Mouse (Mus musculus): ENCODE data around the gene Tspan32. TPM values are rescaled to one million over a fixed set of nuclear protein-coding genes. Genes with fewer than 3 reads are reported as not detected.
A peak's percentile ranks its signal among the peaks of the same experiment; 100 is the strongest.

Tspan32 gene
- polyA plus RNA-seq, 1 experiment from 2014 or later: 0.28 TPM

GRCm38 (mm10) chr7:143057023-143057422, 52.2 kb downstream of the Tspan32 start:
- H3K4me3 ChIP-seq (ENCODE audit: low read length): no peak overlapping the region
- H3K27me3 ChIP-seq (replicated peaks; ENCODE audit: control insufficient read depth, insufficient read depth, low read length): no peaks in the 10 kb centered on the region
- no peaks in the 10 kb centered on the region for H3K9me3 ChIP-seq (ENCODE audit: control insufficient read depth, low read length)
- no peak overlapping the region for H3K9ac ChIP-seq (ENCODE audit: low read depth, low read length)
- no peak overlapping the region for H3K27ac ChIP-seq (ENCODE audit: low read depth, low read length)
- no peak for ATAC-seq
- 88% methylated on average over 5 of the region's 5 CpGs for WGBS
- H3K4me2 ChIP-seq (ENCODE audit: low read length): no peak overlapping the region
- H3K36me3 ChIP-seq (ENCODE audit: control insufficient read depth, insufficient read depth, low read length): peaks cover 4% of the 10 kb centered on the region; the same call in 1 of the 2 replicates
- H3K4me1 ChIP-seq (ENCODE audit: control insufficient read depth, insufficient read depth, low read depth, low read length): peaks cover 49% of the 10 kb centered on the region

- H3K4me1 ChIP-seq (ENCODE audit: control insufficient read depth, insufficient read depth, low read depth, low read length): peaks cover 45% of the 10 kb centered on the region
- H3K9ac ChIP-seq (ENCODE audit: low read depth, low read length): no peak overlapping the region
- ATAC-seq: no peak
- 86% methylated on average over 9 of the region's 9 CpGs for WGBS
- H3K9me3 ChIP-seq (ENCODE audit: control insufficient read depth, low read length): no peaks in the 10 kb centered on the region
- no peaks in the 10 kb centered on the region for H3K27me3 ChIP-seq (replicated peaks; ENCODE audit: control insufficient read depth, insufficient read depth, low read length)
- H3K36me3 ChIP-seq (ENCODE audit: control insufficient read depth, insufficient read depth, low read length): peaks cover 7% of the 10 kb centered on the region; the same call in 1 of the 2 replicates
- H3K4me2 ChIP-seq (ENCODE audit: low read length): no peak overlapping the region
- no peak overlapping the region for H3K4me3 ChIP-seq (ENCODE audit: low read length)
- H3K27ac ChIP-seq (ENCODE audit: low read depth, low read length): 0 out of 2 replicates have a peak overlapping the region, but pooled peaks have one; percentile 55
These were observed 52.9 kb downstream of the Tspan32 start for GRCm38 (mm10) chr7:143057667-143058220.

- H3K27me3 ChIP-seq (replicated peaks; ENCODE audit: control insufficient read depth, insufficient read depth, low read length): no peaks in the 10 kb centered on the region
- H3K4me1 ChIP-seq (ENCODE audit: control insufficient read depth, insufficient read depth, low read depth, low read length): peaks cover 45% of the 10 kb centered on the region
- no peak overlapping the region for H3K4me2 ChIP-seq (ENCODE audit: low read length)
- ATAC-seq: no peak
- no peaks in the 10 kb centered on the region for H3K9me3 ChIP-seq (ENCODE audit: control insufficient read depth, low read length)
- H3K36me3 ChIP-seq (ENCODE audit: control insufficient read depth, insufficient read depth, low read length): peaks cover 11% of the 10 kb centered on the region
- 78% methylated on average over 5 of the region's 5 CpGs for WGBS
- peak overlapping the region; percentile 55 for H3K27ac ChIP-seq (ENCODE audit: low read depth, low read length)
- H3K4me3 ChIP-seq (ENCODE audit: low read length): no peak overlapping the region
- no peak overlapping the region for H3K9ac ChIP-seq (ENCODE audit: low read depth, low read length)
These were observed 53.4 kb downstream of the Tspan32 start for GRCm38 (mm10) chr7:143058221-143058697.

GRCm38 (mm10) chr7:143059202-143059870, 54.5 kb downstream of the Tspan32 start:
- H3K4me2 ChIP-seq (ENCODE audit: low read length): no peak overlapping the region
- peak overlapping the region; percentile 55; the same call in 1 of the 2 replicates for H3K27ac ChIP-seq (ENCODE audit: low read depth, low read length)
- H3K9me3 ChIP-seq (ENCODE audit: control insufficient read depth, low read length): no peaks in the 10 kb centered on the region
- H3K4me3 ChIP-seq (ENCODE audit: low read length): no peak overlapping the region
- no peak overlapping the region for H3K9ac ChIP-seq (ENCODE audit: low read depth, low read length)
- no peaks in the 10 kb centered on the region for H3K27me3 ChIP-seq (replicated peaks; ENCODE audit: control insufficient read depth, insufficient read depth, low read length)
- H3K36me3 ChIP-seq (ENCODE audit: control insufficient read depth, insufficient read depth, low read length): peaks cover 18% of the 10 kb centered on the region
- 73% methylated on average over 5 of the region's 5 CpGs for WGBS
- peaks cover 39% of the 10 kb centered on the region for H3K4me1 ChIP-seq (ENCODE audit: control insufficient read depth, insufficient read depth, low read depth, low read length)
- ATAC-seq: no peak

- no peaks in the 10 kb centered on the region for H3K27me3 ChIP-seq (replicated peaks; ENCODE audit: control insufficient read depth, insufficient read depth, low read length)
- no peak overlapping the region for H3K4me2 ChIP-seq (ENCODE audit: low read length)
- no peaks in the 10 kb centered on the region for H3K9me3 ChIP-seq (ENCODE audit: control insufficient read depth, low read length)
- 73% methylated on average over 2 of the region's 2 CpGs for WGBS
- no peak overlapping the region for H3K9ac ChIP-seq (ENCODE audit: low read depth, low read length)
- no peak for ATAC-seq
- no peak overlapping the region for H3K27ac ChIP-seq (ENCODE audit: low read depth, low read length)
- H3K36me3 ChIP-seq (ENCODE audit: control insufficient read depth, insufficient read depth, low read length): peaks cover 48% of the 10 kb centered on the region
- H3K4me1 ChIP-seq (ENCODE audit: control insufficient read depth, insufficient read depth, low read depth, low read length): peaks cover 17% of the 10 kb centered on the region
- no peak overlapping the region for H3K4me3 ChIP-seq (ENCODE audit: low read length)
These were observed 57.9 kb downstream of the Tspan32 start for GRCm38 (mm10) chr7:143062704-143063103.

- H3K9ac ChIP-seq (ENCODE audit: low read depth, low read length): no peak overlapping the region
- H3K4me1 ChIP-seq (ENCODE audit: control insufficient read depth, insufficient read depth, low read depth, low read length): peaks cover 14% of the 10 kb centered on the region
- no peaks in the 10 kb centered on the region for H3K27me3 ChIP-seq (replicated peaks; ENCODE audit: control insufficient read depth, insufficient read depth, low read length)
- WGBS: 29% methylated on average over 6 of the region's 6 CpGs
- ATAC-seq: peak; percentile 23; the same call in 1 of the 2 replicates
- H3K27ac ChIP-seq (ENCODE audit: low read depth, low read length): peak overlapping the region; percentile 54
- peaks cover 48% of the 10 kb centered on the region for H3K36me3 ChIP-seq (ENCODE audit: control insufficient read depth, insufficient read depth, low read length)
- H3K4me3 ChIP-seq (ENCODE audit: low read length): no peak overlapping the region
- no peak overlapping the region for H3K4me2 ChIP-seq (ENCODE audit: low read length)
- no peaks in the 10 kb centered on the region for H3K9me3 ChIP-seq (ENCODE audit: control insufficient read depth, low read length)
These were observed 59.4 kb downstream of the Tspan32 start for GRCm38 (mm10) chr7:143064226-143064625.

GRCm38 (mm10) chr7:143065692-143066091, 60.8 kb downstream of the Tspan32 start:
- WGBS: 97% methylated on average over 2 of the region's 2 CpGs
- Histone ChIP-seq H3K27ac (ENCODE audit: low read depth, low read length) (no peak overlapping the region), H3K27me3 (replicated peaks; ENCODE audit: control insufficient read depth, insufficient read depth, low read length) (no peaks in the 10 kb centered on the region), H3K36me3 (ENCODE audit: control insufficient read depth, insufficient read depth, low read length) (peaks cover 44% of the 10 kb centered on the region), H3K4me1 (ENCODE audit: control insufficient read depth, insufficient read depth, low read depth, low read length) (peaks cover 20% of the 10 kb centered on the region), H3K4me2 (ENCODE audit: low read length) (no peak overlapping the region), H3K9me3 (ENCODE audit: control insufficient read depth, low read length) (no peaks in the 10 kb centered on the region), H3K4me3 (ENCODE audit: low read length) (no peak overlapping the region), H3K9ac (ENCODE audit: low read depth, low read length) (no peak overlapping the region)
- ATAC-seq: no peak

GRCm38 (mm10) chr7:143067469-143067868, 62.6 kb downstream of the Tspan32 start:
- Histone ChIP-seq H3K9me3 (ENCODE audit: control insufficient read depth, low read length) (no peaks in the 10 kb centered on the region), H3K4me1 (ENCODE audit: control insufficient read depth, insufficient read depth, low read depth, low read length) (peaks cover 23% of the 10 kb centered on the region), H3K4me2 (ENCODE audit: low read length) (no peak overlapping the region), H3K27me3 (replicated peaks; ENCODE audit: control insufficient read depth, insufficient read depth, low read length) (no peaks in the 10 kb centered on the region), H3K9ac (ENCODE audit: low read depth, low read length) (no peak overlapping the region), H3K4me3 (ENCODE audit: low read length) (no peak overlapping the region), H3K36me3 (ENCODE audit: control insufficient read depth, insufficient read depth, low read length) (peaks cover 43% of the 10 kb centered on the region), H3K27ac (ENCODE audit: low read depth, low read length) (no peak overlapping the region; the same call in 1 of the 2 replicates)
- no peak for ATAC-seq
- WGBS: 52% methylated on average over 2 of the region's 2 CpGs

GRCm38 (mm10) chr7:143067897-143068296, 63.1 kb downstream of the Tspan32 start:
- Histone ChIP-seq H3K9me3 (ENCODE audit: control insufficient read depth, low read length) (no peaks in the 10 kb centered on the region), H3K4me1 (ENCODE audit: control insufficient read depth, insufficient read depth, low read depth, low read length) (peaks cover 23% of the 10 kb centered on the region), H3K36me3 (ENCODE audit: control insufficient read depth, insufficient read depth, low read length) (peaks cover 41% of the 10 kb centered on the region), H3K27me3 (replicated peaks; ENCODE audit: control insufficient read depth, insufficient read depth, low read length) (no peaks in the 10 kb centered on the region), H3K4me2 (ENCODE audit: low read length) (peak overlapping the region; percentile 59), H3K9ac (ENCODE audit: low read depth, low read length) (peak overlapping the region; percentile 60), H3K27ac (ENCODE audit: low read depth, low read length) (peak overlapping the region; percentile 89), H3K4me3 (ENCODE audit: low read length) (peak overlapping the region; percentile 36)
- WGBS: 76% methylated on average over 3 of the region's 3 CpGs
- ATAC-seq: no peak

Measured in hindbrain, embryonic 16.5 days (tissue).